Mouse (Mus musculus): ENCODE results near the gene Chmp4b.

The Chmp4b gene

GRCm38 (mm10) chr2:154729737-154730136, 78.2 kb downstream of the Chmp4b start:
- no peak for DNase-seq

DNA sequence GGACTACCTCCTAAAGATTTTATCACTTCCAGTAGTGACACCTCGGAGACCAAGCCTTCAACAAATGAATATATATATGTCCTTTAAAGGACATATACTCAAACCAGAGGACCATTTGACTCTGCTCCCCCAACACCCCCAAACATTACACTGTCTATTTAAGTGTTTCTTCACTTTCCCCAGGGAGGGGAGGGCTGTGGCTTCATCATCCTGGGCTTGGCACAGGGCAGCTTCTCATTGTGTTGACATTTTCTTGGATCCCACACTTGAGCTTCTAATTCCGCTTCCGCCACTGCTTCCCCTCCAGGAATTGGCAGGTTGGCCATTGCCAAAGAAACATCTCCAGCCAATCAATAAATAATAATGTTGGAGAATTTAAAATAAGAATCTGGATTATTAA, 79.3 kb downstream of the Chmp4b start:
- no peak for DNase-seq

GRCm38 (mm10) chr2:154731916-154732315, 80.4 kb downstream of the Chmp4b start:
- DNase-seq, result no peak

DNA sequence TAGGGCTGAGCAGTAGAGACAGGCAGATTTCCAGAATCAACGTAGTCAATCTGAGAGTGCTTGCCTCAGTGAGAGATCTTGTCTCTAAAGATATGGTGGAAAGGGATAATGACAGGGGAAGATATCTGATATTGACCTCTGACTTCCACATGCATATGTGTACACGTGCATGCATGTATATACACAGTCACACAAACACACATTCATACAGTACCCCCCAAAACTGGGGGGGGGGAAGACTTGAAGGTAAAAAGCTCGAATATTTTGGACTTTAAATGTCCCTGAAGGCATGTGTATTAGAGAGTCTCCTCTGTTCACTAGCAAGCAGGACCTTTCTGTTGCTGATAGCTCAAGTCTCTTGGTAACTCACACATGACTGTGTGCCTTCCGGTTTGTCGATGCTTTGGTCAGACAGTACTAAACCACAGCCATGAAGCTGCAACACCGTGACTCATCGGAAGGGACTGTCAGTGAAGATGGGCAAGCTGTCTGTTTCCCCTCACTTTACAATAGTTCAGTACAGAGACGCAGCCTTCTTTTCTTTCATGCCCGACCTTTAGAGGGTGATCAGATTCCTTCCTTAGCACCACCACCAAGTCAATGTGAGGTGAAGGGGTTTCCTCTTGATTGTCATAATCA, 81.1 kb downstream of the Chmp4b start:
- DNase-seq, result no peak

- DNase-seq, result no peak
These were observed 83.5 kb downstream of the Chmp4b start for GRCm38 (mm10) chr2:154734977-154735376.

- no peak for DNase-seq
These were observed 83.9 kb downstream of the Chmp4b start for GRCm38 (mm10) chr2:154735416-154735815.

DNA sequence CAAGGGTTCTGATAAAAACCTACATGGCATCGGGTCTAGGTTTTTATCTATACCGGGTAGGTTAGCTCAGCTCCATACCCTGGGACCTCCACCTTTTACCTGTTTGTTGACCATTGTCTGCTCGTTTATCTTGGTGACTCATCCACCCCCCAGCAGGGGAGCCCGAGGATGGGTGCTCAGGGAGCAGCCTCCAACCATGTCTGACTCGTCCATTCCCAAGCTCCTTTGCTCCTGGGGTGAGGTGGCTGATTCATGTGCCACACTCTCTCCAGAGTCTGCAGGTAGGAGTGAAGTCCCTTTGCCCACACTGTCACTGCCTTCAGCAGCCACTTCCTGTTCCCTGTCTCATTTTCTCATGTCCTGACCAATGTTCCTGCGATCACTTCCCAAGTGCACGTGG, 84.5 kb downstream of the Chmp4b start:
- no peak for DNase-seq

GRCm38 (mm10) chr2:154738621-154739020, 87.1 kb downstream of the Chmp4b start:
- no peak for DNase-seq

- DNase-seq, result no peak
These were observed 91.7 kb downstream of the Chmp4b start for GRCm38 (mm10) chr2:154742911-154743819.

- DNase-seq, result no peak
These were observed 92.4 kb downstream of the Chmp4b start for GRCm38 (mm10) chr2:154743915-154744314.
